Mouse (Mus musculus) ZHBTc4 (cell line): Measurements from ENCODE around the gene Mpz.

Experiments used
- DNase-seq: peaks from one replicate; pipeline ENCODE4 v3.0.0-alpha.2; 2011; ENCODE audit warnings: low read depth, low spot score

Gene Mpz

DNA sequence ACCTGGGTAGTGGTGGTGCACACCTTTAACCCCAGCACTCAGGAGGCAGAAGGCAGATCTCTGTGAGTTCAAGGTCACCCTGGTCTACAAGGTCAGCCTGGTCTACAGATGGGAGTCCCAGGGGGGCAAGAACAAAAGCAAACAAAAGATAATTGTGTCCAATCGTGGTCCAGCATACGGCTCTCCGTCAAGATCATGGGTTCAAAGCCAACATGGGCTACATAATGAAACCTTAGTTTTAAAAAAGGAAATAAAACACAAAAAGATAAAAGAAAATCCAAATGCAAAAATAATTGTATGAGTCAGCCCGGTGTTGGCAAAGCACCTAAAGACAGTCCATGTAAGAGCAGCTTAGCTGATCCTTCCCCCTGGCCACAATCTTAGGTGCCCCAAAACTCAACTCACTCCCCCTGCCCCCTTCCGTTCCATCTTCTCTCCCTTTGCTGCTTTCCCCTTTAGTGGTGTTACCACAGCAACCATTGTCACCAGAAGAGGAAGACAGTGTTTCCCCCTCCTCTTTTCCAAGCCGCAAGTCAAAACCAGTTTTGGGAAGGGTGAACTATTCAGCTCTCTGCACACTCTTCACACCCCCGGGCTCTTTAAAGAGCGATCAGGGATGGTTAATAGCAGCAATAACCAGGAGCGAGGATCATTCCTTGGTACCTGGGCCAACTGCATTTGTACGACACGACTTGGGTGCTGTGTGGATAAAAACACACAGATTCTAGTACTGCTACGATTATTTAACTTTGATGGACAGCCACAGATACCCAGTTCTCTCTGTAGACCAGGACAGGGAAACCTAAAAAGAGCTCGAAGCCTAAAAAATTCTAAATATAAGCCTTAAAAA is 37.6 kb downstream of the Mpz start:
- DNase-seq = peak; percentile 37

DNA sequence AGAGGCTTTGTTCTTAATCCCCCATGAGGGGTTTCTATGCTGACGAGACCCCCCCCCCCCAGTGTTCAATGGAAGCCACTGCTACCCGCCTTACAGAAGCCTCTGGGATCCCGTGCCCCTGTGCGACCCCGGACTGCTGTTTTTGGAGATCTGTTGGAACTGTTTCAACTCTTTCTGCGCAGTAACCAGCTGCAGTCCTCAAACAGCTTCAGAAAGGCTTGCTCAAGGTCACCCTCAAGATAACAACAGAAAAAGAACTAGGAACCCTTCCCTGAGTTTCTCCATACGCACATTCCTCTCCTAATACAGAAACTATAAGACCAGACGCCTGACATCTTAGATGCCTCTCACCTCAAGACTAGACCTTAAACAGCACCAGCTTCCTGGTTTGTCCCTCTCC is 38.5 kb downstream of the Mpz start:
- DNase-seq = peak; percentile 27

DNA sequence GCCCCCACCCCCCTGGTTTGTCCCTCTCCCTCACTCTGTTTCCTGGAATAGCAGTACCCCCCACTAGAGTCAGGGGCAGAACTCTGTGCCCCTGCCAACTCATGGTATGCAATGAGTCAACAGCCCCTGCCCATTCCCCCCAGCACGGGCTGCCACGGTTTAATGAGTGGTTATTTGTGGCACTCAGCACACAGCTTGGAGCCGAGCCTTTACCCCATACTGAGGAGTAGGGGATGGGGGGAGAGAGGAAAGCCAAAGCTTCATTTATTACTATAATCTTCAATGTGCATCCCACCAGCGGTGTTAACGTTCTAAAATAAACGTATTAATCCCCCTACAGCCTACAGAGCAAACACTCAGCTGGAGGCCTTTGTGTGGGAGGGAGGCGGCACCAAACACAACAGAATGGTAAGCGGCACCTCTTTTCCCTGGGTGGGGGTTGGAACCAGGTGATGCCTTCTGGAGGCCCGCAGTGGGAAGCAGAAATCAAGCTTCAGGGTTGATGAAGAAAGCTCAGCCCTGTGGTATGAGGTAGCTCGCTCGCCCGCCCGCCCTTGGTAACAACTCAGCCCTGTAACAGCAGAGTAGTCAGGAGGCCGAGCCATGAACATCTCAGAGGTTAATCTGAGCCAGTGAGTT is 39.1 kb downstream of the Mpz start:
- peak; percentile 39 for DNase-seq

DNA sequence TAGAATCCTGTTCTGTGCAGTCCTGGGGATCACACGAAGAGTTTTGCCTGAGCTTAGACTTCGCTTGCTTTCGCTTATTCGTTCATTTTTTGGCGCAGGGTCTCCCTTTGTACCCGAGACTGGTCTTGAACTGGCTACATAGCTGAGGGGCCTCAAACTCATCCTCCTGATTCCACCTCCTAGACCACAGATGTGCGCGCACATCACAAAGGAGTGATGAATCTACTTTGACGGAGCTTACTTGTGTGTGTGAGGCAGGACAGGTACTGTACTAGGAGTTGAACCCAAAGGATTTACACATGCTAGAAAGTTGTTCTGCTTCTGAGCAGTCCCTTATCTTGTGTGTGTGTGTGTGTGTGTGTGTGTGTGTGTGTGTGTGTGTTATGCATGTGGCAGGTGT is 40.3 kb downstream of the Mpz start:
- DNase-seq = no peak

DNA sequence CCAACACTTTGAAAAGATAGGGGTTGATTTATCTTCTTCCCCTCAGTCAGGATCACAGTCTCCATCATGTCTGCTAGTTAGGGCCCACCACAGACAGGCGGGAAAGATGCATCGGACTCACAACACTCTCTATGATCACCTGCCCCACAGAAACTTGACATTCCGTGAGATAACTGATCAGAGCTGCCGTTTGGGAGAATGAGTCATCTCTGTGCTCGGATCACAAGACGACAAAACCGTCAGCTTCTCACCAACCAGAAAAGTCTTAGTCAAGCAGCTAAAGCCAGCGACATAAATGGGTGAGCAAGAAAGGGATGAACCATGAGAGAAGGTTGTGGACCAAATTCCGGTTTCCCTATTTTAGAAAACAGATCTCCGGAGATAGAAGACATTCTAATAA is 41.8 kb downstream of the Mpz start:
- DNase-seq = no peak

DNA sequence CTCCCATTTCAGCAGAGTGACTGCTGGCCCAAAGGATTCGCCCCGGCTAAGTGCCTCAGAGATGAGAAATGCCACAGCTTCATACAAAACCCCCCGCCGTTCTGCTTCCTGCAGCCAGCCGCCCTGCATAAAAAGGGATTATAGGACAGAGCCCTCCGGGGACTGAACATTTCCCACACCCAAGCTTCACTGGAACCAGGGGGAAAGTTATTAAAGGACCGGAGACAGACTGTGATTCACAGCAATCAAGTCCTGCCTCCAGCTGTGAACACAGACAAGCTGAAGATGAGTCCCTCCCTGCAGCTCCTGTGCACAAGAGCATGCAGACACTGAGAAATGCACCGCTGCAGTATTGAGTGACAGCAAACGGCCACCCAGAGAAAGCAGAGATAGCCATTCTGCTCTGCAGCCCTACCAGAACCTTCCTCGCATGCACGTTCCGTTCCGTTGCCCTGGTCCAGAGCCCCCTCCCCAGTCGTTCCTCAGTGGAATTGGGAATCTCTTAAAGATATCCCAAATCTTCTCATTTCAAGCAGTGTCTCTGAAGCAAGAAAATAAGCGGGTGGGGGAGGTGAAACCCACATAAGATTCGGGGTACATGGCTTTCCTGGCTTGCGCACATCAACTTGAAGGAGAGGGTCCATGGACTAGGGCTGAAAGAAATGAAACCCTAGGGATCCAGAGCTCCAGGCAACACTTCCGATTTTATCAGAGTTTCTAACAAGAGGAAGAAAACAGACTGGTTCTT is 42.8 kb downstream of the Mpz start:
- DNase-seq = no peak

DNA sequence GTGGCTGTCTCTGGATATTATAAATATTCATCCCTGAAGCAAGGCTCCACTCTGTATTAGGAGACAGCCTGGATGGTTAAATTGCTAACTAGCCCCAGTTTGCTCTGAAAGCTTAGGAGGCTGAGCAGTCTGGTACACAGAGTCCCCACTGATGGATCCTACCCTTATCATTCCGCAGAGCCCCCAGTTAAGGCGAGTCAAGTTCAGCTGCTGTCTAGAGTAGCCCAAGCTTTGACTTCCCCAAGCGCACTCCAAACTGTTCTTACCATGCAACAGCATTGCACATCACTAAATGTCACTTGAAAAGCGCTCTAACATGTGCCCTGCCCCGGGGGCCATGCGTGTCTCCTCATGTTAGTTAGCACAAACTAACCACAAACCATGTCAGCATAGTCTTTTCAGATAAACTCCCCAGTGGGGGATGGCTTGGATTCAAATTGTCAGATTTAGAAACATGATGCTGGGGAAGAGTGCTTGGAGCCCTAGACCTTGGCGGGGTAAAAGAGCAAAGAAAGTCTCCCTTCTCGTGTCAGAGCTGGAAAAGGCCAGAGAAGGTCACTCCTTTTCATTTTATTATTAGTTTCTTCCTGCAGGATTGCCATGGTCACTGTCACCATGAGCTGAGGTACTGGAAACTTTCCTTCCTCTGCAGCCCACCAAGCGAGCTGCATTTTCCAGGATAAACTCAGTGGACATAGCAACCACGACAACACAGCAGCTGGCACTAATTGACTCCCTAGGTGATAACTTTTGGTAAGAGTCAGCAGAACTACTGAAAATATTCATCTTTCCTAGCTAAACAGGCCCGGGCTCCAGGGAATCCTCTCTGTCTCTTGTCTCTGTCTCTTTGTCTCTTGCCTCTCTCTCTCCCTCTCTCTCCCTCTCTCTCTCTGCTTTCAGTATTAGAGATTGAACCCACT is 43.7 kb downstream of the Mpz start:
- DNase-seq = no peak

DNA sequence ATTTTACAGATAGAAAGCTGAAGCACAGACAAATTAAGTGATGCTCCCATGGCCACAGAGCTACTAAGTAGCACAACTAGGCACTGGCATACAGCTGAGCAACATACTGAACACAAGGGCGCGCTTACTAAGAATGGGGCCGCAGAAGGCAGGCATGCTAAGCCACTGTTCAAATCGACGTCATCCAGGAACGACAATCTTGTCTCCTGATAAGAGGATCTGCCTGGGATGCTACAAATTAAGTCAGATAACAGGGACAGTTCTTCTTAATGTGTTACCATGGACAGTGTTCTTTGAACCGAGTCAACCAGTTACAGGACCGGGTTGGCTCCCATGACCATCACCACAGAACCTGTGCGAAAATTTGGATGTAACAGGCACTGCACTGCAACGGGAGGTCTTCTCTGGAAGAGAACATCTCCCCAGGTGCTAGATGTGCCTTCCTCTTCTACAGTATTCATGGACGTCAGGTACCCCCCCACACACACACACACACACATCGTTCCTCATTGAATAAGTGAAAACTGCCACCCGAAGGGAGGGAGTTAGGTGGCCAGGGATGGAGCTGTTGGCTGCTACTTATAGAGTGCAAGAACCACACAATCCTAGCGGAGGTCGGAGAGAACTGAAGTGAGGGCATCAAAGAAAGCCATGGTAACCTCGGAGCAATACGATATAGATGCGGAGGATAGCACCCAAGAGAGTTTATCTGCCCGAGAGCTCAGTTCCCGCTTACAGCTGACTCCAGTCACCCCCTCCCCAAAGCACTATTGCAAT is 44.7 kb downstream of the Mpz start:
- DNase-seq = no peak

DNA sequence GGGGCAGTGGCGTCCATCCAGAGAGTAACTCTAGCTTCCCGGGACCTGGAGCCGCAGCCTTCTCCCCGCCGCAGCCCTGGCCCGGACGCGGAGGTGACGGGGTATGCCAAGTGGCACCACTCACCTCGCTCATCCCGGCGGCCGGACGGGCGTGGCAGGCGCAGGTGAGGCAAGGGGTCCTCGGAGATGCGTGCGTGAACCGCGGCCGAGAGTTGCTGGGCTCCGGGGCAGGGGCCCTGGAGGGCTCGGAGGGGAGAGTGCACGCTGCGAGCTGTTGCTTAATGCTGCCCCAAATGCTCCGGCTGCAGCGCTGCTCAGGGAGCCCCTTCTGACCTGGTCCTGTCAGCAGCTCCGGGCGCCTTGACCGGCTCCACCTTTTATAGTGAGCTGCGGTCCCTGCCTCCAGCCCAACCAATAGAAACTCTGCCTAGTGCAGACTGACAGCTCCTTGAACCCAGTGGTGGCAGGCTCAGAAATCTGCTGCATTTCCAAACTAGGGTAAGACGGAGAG is 45.4 kb downstream of the Mpz start, which contains the start of gene Pcp4l1:
Gene Pcp4l1, minus strand, starts transcription at position 382 of the 511 bp plus-strand sequence.
- peak; percentile 84 for DNase-seq

DNA sequence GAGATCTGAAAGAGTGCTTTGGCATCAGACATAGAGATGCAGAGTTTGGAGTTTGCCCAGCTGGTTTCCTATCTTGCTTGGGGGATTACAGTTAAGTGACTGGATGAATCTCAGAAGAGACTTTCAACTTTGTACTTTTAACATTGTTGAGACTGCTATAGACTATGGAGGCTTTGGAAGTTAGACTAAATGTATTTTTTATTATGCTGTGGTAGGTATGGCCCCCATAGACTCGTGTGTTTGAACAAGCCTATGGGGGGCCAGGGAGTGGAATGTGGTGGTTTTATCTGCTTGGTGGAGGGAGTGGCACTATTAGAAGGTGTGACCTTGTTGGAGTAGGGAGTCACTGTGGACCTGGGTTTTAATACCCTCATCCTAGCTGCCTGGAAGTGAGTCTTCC is 49.0 kb downstream of the Mpz start:
- DNase-seq = no peak

DNA sequence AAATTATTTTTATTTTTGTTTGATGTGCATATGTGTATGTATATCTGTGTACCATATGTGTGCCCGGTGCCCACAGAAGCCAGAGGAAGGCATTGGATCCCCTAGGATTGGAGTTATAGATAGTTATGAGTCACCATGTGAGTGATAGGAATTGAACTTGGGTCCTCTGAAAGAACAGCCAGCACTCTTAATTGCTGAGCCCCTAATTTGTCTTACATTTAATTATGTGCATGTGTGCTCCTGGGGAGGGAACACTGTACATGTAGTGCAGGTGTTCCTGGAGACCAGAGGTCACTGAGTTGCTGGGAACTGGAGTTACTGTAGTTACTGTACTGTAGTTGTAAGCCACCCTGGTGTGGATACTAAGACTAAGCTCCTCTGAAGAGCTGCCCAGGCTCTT is 50.3 kb downstream of the Mpz start:
- DNase-seq = no peak

DNA sequence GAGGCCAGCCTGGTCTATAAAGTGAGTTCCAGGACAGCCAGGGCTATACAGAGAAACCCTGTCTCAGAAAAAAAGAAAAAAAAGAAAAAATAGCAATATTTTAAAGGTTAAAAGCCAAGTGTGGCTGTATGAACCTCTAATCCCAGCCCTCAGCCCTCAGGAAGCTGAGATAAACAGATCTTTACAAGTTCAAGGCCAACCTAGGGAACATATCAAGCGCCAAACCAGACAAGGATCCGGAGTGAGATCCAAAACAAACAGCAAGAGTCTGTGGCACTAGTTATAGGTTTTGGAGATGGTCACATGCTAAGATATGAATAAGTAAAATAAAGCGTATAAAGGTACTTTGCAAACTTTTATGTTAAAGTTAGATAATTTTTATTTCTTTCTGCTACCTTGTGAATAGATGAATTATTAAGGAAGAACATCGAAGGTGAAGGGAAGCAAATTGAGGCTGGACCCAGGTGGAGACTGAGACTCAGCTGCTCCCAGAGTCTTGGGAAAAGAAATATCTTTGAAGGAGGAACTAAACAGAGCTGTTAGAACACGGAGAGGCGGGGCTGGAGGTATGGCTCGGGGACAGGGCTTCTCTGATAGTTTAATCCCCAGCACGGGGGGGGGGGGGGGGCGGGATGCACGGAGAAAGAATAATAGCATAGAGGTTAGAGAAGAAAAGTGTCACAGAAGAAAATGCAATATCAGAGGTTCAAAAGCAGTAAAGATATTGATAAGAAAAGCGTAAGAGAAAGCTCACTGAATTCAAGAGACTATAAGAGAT is 53.1 kb downstream of the Mpz start:
- no peak for DNase-seq

DNA sequence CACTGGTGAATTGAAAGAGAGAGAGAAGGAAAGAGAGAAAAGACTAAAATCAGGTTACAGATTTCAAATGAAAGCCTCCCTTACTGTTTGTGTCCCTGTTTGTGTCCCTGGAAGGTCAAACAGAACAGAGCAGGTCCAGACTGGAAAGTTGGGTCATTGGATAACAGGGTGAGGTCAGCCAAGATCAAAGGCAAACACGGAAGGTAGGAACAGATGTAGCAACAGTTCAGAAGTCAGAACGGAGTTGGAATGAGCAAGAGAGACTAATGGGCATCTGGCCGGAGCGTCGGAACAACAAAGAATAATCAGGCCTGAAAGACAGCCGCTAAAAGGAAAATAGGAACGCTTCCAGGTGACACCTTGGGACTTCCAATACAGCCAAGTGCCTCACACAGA is 53.7 kb downstream of the Mpz start:
- DNase-seq = peak; percentile 69

DNA sequence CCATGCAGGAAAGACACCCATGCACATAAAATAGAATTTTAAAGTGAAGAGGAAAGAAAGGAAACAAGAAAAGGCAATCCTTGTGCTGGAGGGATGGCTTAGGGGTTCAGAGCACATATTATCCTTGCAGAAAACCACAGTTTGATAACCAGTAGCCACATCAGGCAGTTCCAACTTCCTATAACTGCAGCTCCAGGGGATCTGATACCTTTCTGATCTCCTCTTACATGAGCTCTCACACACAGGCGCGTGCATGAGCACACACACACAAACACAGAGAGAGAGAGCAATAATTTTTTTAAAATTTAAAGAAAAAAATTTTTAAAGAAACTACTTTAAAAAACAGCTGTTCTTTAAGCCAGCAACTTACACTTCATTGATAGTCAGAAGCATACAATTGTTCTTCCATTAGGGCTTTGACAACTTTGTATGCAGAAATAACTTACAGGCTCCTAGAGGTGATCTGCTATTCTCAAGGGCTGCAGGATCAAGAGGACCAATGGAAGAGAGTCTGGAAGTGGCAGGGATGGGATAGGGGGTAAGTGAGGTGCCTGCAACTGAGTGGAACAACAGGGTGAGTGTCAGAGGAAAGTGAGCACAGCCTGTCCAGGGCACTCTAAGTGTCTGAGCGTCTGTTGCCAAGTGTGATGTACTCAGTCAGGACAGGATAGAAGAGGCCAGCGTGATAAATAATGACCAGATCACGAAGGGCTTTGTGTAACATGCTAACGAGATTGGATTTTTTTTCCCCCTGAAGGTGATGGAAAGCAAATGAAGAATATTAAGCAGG is 55.4 kb downstream of the Mpz start:
- DNase-seq = no peak

DNA sequence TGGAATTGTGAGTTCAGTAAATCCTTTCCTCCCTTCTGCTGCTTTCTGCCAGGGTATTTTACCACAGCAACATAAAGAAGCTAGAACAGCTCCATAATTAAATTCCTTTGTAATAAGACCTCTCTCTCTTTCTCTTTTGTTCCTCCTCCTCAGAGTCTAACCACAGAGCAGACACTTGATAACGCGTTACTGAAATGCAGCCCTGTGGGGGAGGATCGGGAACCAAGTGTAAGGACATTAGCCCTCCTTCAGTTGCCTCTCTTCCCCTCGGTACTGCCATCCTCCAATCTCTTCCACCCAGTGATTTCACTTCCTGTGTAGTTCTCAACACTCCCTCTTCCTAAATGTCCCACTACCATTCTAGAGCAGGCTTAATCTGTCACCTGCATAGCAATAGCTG is 58.9 kb downstream of the Mpz start:
- DNase-seq = no peak
